Mouse (Mus musculus): ENCODE results near the gene Vps52.
A peak's percentile ranks its signal among the peaks of the same experiment; 100 is the strongest.

DNA sequence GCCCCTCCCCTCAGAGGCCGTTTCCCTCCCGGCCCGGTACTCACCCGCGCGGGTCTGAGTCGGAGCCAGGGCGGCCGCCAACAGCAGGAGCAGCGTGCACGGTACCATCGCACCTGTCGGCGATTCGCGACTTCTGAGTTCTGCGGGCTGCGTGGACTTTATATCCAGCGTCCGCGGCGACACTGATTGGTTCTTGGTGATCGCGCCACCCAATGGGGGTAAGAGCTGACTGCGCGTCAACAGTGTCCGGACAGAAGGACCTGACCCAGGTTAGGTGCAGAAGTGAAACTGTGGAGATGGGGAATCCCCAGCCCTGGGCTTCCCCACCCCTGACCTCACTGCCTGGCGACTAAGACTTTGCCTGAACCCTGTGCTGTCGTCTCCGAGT lies 44.5 kb downstream of the Vps52 start, which contains the start of gene H2-K1:
- TF ChIP-seq CTCF (IDR thresholded peaks at IDR 0.05; ENCODE audit: low read depth, low read length) (no peak), POLR2A (IDR thresholded peaks at IDR 0.05; ENCODE audit: extremely low read depth, insufficient read depth, low read length) (peak; percentile 100)

Data from liver, adult 2 months (tissue).